Mouse (Mus musculus) forebrain, embryonic 11.5 days (tissue): ENCODE measurements at regions not wholly inside any gene's neighbourhood (a gene's known extent, or its start where the extent isn't known, plus 50 kb on each side); places are given as distances from the start of the nearest gene placed in this dataset.

Source experiments
- ATAC-seq: fragments of 200-750 bp; cut with Nextera tagmentation; replicated peaks from 2 replicates; pipeline ENCODE4 v1.8.0; 2017; ENCODE audit warnings: moderate TSS enrichment; ENCODE audit not compliant: low FRiP score
- DNase-seq: peaks from one replicate; pipeline ENCODE4 v3.0.0-alpha.2; 2017; ENCODE audit warnings: low spot score
- H3K27ac ChIP-seq: fragments of 300-500 bp; sonication (generic); 2 replicates; pipeline ENCODE4 v1.5.1; 2014; ENCODE audit warnings: low read depth, low read length
- H3K27me3 ChIP-seq: fragments of 300-500 bp; sonication (generic); 2 replicates; pipeline ENCODE4 v1.6.1; 2014; ENCODE audit warnings: mild to moderate bottlenecking, low read length, mixed read lengths; ENCODE audit not compliant: control insufficient read depth, insufficient read depth
- H3K36me3 ChIP-seq: fragments of 300-500 bp; sonication (generic); 2 replicates; pipeline ENCODE4 v1.6.1; 2014; ENCODE audit warnings: mild to moderate bottlenecking, low read length, moderate library complexity, mixed read lengths; ENCODE audit not compliant: control insufficient read depth, insufficient read depth
- H3K4me1 ChIP-seq: fragments of 300-500 bp; sonication (generic); replicated peaks from 2 replicates; pipeline ENCODE4 v1.6.1; 2014; ENCODE audit warnings: low read length, mixed read lengths; ENCODE audit not compliant: control insufficient read depth, insufficient read depth
- H3K4me2 ChIP-seq: fragments of 300-500 bp; sonication (generic); 2 replicates; pipeline ENCODE4 v1.6.1; 2014; ENCODE audit warnings: low read depth, mild to moderate bottlenecking, low read length, moderate library complexity, mixed read lengths; ENCODE audit not compliant: severe bottlenecking
- H3K4me3 ChIP-seq: fragments of 300-500 bp; sonication (generic); 2 replicates; pipeline ENCODE4 v1.5.1; 2014; ENCODE audit warnings: low read depth, low read length
- H3K9ac ChIP-seq: fragments of 300-500 bp; sonication (generic); 2 replicates; pipeline ENCODE4 v1.6.1; 2014; ENCODE audit warnings: low read length
- H3K9me3 ChIP-seq: fragments of 300-500 bp; sonication (generic); 2 replicates; pipeline ENCODE4 v1.6.1; 2016; ENCODE audit warnings: low read length, mixed read lengths; ENCODE audit not compliant: control insufficient read depth
- WGBS: fragments of 180-500 bp; shearing (Covaris S2); extraction: QIAGEN DNeasy Blood & Tissue Kit; methylation state at CpG from one replicate; pipeline ENCODE4 v1.1.7; 2014; 5-methylcytosine and 5-hydroxymethylcytosine counted together

DNA sequence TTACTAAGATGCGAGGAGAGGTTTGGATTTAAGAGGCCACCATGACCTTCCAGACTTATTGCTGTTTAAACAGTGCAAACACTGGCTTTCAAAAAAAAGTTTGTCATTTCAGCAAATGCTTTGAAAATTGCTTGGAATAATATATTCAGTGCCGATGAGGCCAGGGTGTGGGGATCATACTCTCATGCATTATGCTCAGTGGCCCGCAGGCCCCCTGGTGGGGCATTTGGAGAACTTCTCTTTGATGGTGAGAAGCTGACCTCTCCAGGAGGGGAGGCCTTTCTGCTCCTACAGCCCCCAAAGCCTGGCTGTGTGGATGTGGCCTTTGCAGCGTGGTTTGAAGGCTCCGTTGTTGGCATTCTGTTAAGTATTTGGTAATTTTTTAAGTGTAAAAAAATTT is 138.1 kb upstream of the Pitx1 start:
- no peaks in the 10 kb centered on the region for H3K4me1 ChIP-seq
- no peak overlapping the region for H3K27ac ChIP-seq
- H3K27me3 ChIP-seq: no peaks in the 10 kb centered on the region
- no peak overlapping the region for H3K9ac ChIP-seq
- DNase-seq (no peak), ATAC-seq (no peak)
- H3K36me3 ChIP-seq: no peaks in the 10 kb centered on the region
- no peak overlapping the region for H3K4me3 ChIP-seq
- no peaks in the 10 kb centered on the region; the same call in none of the 2 replicates for H3K9me3 ChIP-seq
- 53% methylated on average over 5 of the region's 5 CpGs for WGBS
- H3K4me2 ChIP-seq: no peak overlapping the region

DNA sequence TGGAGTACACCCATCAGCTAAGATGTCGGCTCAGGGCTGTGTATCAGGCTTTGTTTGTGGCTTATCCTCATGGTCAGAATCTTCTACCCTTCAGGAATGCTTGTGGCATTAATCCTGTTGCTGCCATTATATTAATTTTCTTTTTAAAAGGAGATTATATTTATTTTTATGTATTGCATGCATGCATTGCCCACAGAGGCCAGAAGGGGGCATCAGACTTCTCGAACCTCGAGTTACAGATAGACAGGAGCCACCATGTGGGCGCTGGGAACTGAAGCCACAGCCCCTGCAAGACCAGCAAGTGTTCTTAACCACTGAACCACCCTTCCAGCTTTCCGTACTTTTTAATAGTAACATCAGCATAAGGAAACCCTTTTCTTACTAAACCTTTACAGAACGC is 134.7 kb upstream of the Pitx1 start:
- Histone ChIP-seq H3K4me1 (no peaks in the 10 kb centered on the region), H3K9ac (no peak overlapping the region), H3K9me3 (no peaks in the 10 kb centered on the region; the same call in none of the 2 replicates), H3K4me2 (no peak overlapping the region), H3K27ac (no peak overlapping the region), H3K36me3 (no peaks in the 10 kb centered on the region), H3K27me3 (no peaks in the 10 kb centered on the region; the same call in 1 of the 2 replicates), H3K4me3 (no peak overlapping the region)
- WGBS: 89% methylated on average over 6 of the region's 6 CpGs
- DNase-seq: no peak
- ATAC-seq: no peak

DNA sequence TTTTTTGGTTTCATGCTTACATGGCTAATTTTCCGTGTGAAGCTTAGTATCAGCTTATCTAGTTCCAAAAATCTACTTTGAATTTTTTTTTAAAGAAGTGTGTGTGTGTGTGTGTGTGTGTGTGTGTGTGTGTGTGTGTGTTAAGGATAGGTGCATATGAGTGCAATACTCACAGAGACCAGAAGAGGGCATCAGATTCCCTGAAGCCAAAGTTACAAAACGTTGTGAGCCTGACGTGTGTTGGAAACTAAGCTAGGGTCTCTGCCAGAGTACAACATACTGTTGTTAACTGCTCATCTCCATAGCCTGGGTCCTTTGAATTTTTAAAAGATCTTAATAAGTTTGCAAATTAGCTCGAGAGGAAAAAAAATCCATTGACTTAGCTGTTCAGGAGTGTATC is 133.5 kb upstream of the Pitx1 start:
- no peak overlapping the region for H3K4me2 ChIP-seq
- no peak overlapping the region for H3K9ac ChIP-seq
- 88% methylated on average over 4 of the region's 4 CpGs for WGBS
- no peak overlapping the region for H3K27ac ChIP-seq
- no peaks in the 10 kb centered on the region for H3K4me1 ChIP-seq
- no peak for ATAC-seq
- no peak overlapping the region for H3K4me3 ChIP-seq
- no peaks in the 10 kb centered on the region; the same call in 1 of the 2 replicates for H3K27me3 ChIP-seq
- DNase-seq: no peak
- no peaks in the 10 kb centered on the region; the same call in none of the 2 replicates for H3K9me3 ChIP-seq
- no peaks in the 10 kb centered on the region for H3K36me3 ChIP-seq

DNA sequence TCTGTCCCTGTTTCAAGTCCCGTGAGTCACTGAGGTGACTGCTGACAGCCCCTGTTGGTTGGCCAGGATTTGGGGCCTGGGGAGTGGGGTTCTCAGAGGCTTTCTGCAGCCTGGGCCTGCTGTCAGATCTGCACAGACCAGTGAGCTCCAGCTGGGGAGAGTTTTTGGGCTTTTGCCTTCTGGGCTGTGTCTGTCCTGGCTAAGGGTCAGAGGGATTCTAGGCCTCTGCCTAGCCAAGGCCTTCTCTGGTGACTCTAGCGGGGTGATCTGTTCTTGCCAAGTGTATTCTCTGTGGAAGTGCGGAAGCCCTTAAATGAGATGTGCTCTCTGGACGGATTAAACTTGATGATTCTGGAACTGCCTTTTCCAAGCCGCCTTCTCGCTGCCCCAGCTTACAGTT is 131.2 kb upstream of the Pitx1 start:
- H3K9ac ChIP-seq: no peak overlapping the region
- no peak overlapping the region for H3K27ac ChIP-seq
- WGBS: 85% methylated on average over 6 of the region's 6 CpGs
- H3K4me1 ChIP-seq: peaks cover 2% of the 10 kb centered on the region; the same call in 1 of the 2 replicates
- H3K27me3 ChIP-seq: peaks cover 11% of the 10 kb centered on the region
- DNase-seq (no peak), ATAC-seq (no peak)
- H3K4me3 ChIP-seq: no peak overlapping the region
- H3K36me3 ChIP-seq: no peaks in the 10 kb centered on the region
- H3K9me3 ChIP-seq: no peaks in the 10 kb centered on the region; the same call in none of the 2 replicates
- H3K4me2 ChIP-seq: no peak overlapping the region

DNA sequence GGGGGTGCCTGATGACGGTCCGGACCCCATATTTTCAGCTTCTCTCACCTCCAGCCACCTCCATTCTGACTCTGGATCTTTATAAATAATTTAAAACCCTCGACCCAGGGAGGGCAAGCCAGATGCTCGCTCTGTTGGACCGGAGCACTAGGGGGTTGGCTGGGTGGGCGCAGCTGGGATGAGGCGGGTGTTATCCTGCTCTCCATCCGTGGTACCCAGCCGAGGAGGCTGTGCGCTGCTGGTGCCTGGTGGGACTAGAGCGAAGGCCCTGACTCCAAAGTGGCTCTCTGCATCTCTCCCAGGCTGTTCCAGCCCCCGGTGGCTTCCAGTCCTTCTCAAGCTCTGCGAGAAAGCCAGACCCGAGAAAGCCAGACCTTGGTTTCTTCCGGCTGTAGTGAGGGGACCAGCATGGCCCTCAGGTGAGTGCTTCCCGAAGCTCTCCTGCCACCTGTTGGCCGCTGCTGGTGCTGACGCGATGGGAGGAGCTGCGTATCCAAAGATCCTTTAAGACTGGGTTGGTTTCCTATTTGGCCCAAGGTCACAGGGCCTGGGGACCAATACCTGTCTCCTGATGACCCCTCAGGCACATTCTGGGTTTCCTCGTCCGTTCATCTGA is 127.1 kb upstream of the Pitx1 start:
- H3K36me3 ChIP-seq: no peaks in the 10 kb centered on the region
- no peak overlapping the region for H3K27ac ChIP-seq
- peak overlapping the region; percentile 32 for H3K4me3 ChIP-seq
- H3K9me3 ChIP-seq: no peaks in the 10 kb centered on the region
- peaks cover 2% of the 10 kb centered on the region; the same call in 1 of the 2 replicates for H3K4me1 ChIP-seq
- H3K9ac ChIP-seq: peak overlapping the region; percentile 51
- ATAC-seq (peak; percentile 71), DNase-seq (peak; percentile 88)
- peak overlapping the region; percentile 60 for H3K4me2 ChIP-seq
- H3K27me3 ChIP-seq: peaks cover 11% of the 10 kb centered on the region
- WGBS: 5% methylated on average over 22 of the region's 22 CpGs

DNA sequence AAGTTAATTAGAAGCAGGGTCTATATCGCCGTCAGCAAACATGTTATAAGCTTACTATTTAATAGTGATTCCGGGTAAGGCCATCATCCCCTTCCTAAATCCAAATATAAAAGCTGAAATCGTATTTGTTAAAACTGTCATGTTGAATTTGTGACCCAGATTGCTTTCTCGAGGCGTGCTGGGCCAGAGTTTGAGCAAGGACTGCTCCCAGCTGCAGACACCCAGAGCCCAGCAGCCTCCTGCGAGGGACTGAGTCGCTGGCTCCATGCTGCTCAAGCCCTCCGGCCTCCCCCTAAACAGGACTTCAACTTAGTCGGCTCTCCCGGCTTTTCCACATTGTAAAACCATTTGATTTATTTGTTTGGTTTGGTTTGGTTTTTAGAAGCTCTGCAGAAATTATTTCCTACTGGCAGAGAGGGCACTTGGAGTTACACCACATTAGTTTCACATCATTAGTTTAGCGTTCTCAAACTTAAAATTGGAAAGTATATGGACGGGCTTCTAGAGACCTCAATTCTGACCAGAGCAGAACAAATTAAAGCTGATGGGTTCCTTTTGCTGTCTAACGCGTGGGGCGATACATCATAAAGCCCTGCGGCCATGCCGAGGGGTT is 126.4 kb upstream of the Pitx1 start:
- 16% methylated on average over 18 of the region's 18 CpGs for WGBS

DNA sequence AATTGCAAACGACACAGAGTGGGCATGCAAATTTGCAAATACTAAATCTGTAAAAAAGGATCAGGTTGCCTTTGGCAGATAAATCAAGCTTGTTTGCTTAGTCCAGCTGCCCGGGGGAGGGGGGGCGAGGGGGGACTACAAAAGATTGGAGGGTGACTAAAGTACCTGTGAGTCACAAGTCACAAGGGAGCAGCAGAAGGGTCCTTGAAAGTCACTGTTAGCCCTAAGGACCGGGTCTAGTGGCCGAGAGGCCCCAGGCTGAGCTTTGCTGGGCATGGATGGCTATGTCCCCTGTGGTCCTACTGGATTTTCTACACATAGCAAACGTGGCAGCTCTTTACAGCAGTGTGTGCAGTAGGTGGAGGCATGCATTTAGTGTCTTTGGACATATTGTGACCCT is 118.4 kb upstream of the Pitx1 start:
- Histone ChIP-seq H3K9me3 (no peaks in the 10 kb centered on the region), H3K9ac (no peak overlapping the region), H3K27me3 (no peaks in the 10 kb centered on the region), H3K36me3 (no peaks in the 10 kb centered on the region), H3K4me2 (no peak overlapping the region), H3K27ac (no peak overlapping the region), H3K4me3 (no peak overlapping the region), H3K4me1 (no peaks in the 10 kb centered on the region)
- WGBS: 81% methylated on average over 6 of the region's 6 CpGs
- no peak for DNase-seq
- ATAC-seq: no peak

More for the DNA sequence above, 126.4 kb upstream of the Pitx1 start:
- Histone ChIP-seq H3K4me1 (peaks cover 2% of the 10 kb centered on the region; the same call in 1 of the 2 replicates), H3K27ac (no peak overlapping the region), H3K36me3 (no peaks in the 10 kb centered on the region), H3K9ac (no peak overlapping the region), H3K9me3 (no peaks in the 10 kb centered on the region), H3K4me3 (no peak overlapping the region), H3K27me3 (peaks cover 11% of the 10 kb centered on the region), H3K4me2 (peak overlapping the region; percentile 60; the same call in 1 of the 2 replicates)
- no peak for ATAC-seq
- DNase-seq: no peak

DNA sequence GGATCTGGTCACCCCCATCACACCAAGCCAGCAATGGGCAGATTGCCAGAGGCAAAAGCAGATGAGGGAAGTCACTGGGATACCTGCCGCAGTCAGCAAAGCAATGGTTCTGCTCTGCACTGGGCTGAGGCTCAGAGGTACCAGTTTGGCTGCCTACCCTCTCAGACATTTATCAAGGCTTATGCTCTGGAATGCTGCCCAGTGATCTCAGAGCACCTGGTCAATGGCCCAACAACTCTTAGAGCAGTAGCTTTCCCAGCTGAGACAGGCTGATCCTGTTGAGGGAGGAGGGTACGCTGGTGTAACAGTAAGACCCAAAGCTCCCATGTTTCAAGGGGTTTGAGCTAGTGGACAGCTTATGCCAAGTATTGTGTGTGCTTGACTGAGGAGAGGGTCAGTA is 117.4 kb upstream of the Pitx1 start:
- H3K27ac ChIP-seq: no peak overlapping the region
- no peak overlapping the region for H3K4me3 ChIP-seq
- DNase-seq: no peak
- no peaks in the 10 kb centered on the region for H3K27me3 ChIP-seq
- H3K36me3 ChIP-seq: no peaks in the 10 kb centered on the region
- H3K4me1 ChIP-seq: peaks cover 2% of the 10 kb centered on the region; the same call in 1 of the 2 replicates
- no peak overlapping the region for H3K4me2 ChIP-seq
- H3K9me3 ChIP-seq: no peaks in the 10 kb centered on the region
- no peak for ATAC-seq
- no peak overlapping the region for H3K9ac ChIP-seq
- 96% methylated on average over 2 of the region's 2 CpGs for WGBS

DNA sequence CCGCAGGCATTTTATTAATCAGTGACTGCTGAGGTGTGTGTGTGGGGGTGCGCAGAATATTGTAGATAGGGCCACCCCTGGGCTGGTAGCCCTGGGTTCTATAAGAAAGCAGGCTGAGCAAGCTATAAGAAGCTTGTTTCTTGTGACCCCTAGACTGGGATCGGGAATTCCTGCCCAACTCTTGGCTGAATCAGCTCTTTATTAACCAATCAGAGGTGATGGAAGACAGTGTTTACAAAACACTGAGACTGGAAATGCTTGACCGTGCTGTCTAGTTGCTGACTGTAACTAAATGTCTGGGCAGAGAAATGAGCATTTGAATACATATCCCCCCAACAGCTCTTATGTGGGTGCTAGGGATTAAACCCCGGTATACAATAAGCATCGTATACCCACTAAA is 114.8 kb upstream of the Pitx1 start:
- DNase-seq (no peak), ATAC-seq (no peak)
- 83% methylated on average over 6 of the region's 6 CpGs for WGBS
- H3K9ac ChIP-seq: no peak overlapping the region
- H3K27me3 ChIP-seq: no peaks in the 10 kb centered on the region
- H3K4me2 ChIP-seq: no peak overlapping the region
- no peak overlapping the region for H3K27ac ChIP-seq
- no peaks in the 10 kb centered on the region for H3K9me3 ChIP-seq
- no peaks in the 10 kb centered on the region for H3K36me3 ChIP-seq
- peaks cover 4% of the 10 kb centered on the region; the same call in 1 of the 2 replicates for H3K4me1 ChIP-seq
- no peak overlapping the region for H3K4me3 ChIP-seq
